Mouse (Mus musculus) stomach, postnatal 0 days (tissue): ENCODE results near the gene Cfap126.

ENCODE experiments used
- CTCF ChIP-seq: IDR thresholded peaks from 2 replicates; pipeline ENCODE4 v1.5.1; 2016; ENCODE audit warnings: antibody characterized with exemption, low read depth, mild to moderate bottlenecking, moderate library complexity
- EP300 ChIP-seq: optimal IDR thresholded peaks from 2 replicates; pipeline ENCODE3; 2016; ENCODE audit warnings: antibody characterized with exemption

DNA sequence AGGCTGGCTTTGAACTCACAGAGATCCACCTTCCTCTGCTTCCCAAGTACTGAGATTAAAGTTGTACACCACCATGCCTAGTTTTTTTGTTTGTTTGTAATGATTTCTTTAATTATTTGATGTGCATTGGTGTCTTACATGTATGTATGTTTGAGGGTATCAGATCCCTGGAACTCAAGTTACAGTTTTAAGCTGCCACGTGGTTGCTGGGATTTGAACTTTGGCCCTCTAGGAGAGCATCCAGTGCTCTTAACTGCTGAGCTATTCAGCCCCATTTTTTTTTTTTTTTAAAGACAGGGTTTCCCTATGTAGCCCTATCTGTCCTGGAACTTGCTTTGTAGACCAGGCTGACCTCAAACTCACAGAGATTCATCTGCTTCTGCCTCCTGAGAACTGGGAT, 17.3 kb downstream of the Cfap126 start:
- TF ChIP-seq EP300 (no peak), CTCF (no peak)
